Mouse (Mus musculus) neural tube, embryonic 12.5 days (tissue): ENCODE data around the gene Apoe. TPM values are rescaled to one million over a fixed set of nuclear protein-coding genes. Genes with fewer than 3 reads are reported as not detected.

Experiments used
- ATAC-seq: fragments of 200-750 bp; cut with Nextera tagmentation; 2 replicates; pipeline ENCODE4 v1.8.0; 2017; ENCODE audit warnings: low read depth, mild to moderate bottlenecking, moderate TSS enrichment, moderate library complexity; ENCODE audit not compliant: low FRiP score
- H3K27ac ChIP-seq: fragments of 300-500 bp; sonication (generic); 2 replicates; pipeline ENCODE4 v1.5.1; 2016
- H3K27me3 ChIP-seq: fragments of 300-500 bp; sonication (generic); replicated peaks from 2 replicates; pipeline ENCODE4 v1.6.1; 2016; ENCODE audit warnings: mild to moderate bottlenecking
- H3K36me3 ChIP-seq: fragments of 300-500 bp; sonication (generic); 2 replicates; pipeline ENCODE4 v1.6.1; 2016; ENCODE audit warnings: mild to moderate bottlenecking
- H3K4me1 ChIP-seq: fragments of 300-500 bp; sonication (generic); 2 replicates; pipeline ENCODE4 v1.6.1; 2016
- H3K4me2 ChIP-seq: fragments of 300-500 bp; sonication (generic); replicated peaks from 2 replicates; pipeline ENCODE4 v1.6.1; 2016; ENCODE audit warnings: mild to moderate bottlenecking
- H3K4me3 ChIP-seq: fragments of 300-500 bp; sonication (generic); 2 replicates; pipeline ENCODE4 v1.5.1; 2016
- H3K9ac ChIP-seq: fragments of 300-500 bp; sonication (generic); 2 replicates; pipeline ENCODE4 v1.6.1; 2016; ENCODE audit warnings: mild to moderate bottlenecking
- H3K9me3 ChIP-seq: fragments of 300-500 bp; sonication (generic); 2 replicates; pipeline ENCODE4 v1.6.1; 2016; ENCODE audit warnings: mild to moderate bottlenecking
- WGBS: fragments of 180-500 bp; shearing (Covaris S2); methylation state at CpG from one replicate; pipeline ENCODE4 v1.1.7; 2016; 5-methylcytosine and 5-hydroxymethylcytosine counted together
- polyA plus RNA-seq: library from polyadenylated mRNA; unstranded; fragments of >200 nt; fragmentation: Nextera tagmentation; extraction: Ambion mirVana; gene quantifications from 2 replicates; pipeline ENCODE4 v1.2.1, GENCODE M21; 2016

Gene Apoe
- polyA plus RNA-seq, 1 experiment from 2014 or later = 207 TPM

- H3K27me3 ChIP-seq = no peaks in the 10 kb centered on the region
- peaks cover 50% of the 10 kb centered on the region for H3K36me3 ChIP-seq
- no peak overlapping the region for H3K9ac ChIP-seq
- peaks cover 3% of the 10 kb centered on the region for H3K4me1 ChIP-seq
- H3K9me3 ChIP-seq = no peaks in the 10 kb centered on the region
- H3K4me2 ChIP-seq = no peak overlapping the region
- 87% methylated on average over 16 of the region's 16 CpGs for WGBS
- ATAC-seq = no peak
- H3K4me3 ChIP-seq = no peak overlapping the region
- no peak overlapping the region for H3K27ac ChIP-seq
Observed at GRCm38 (mm10) chr7:19736389-19737057, 37.5 kb upstream of the Apoe start.

- Histone ChIP-seq H3K4me2 (no peak overlapping the region), H3K9ac (no peak overlapping the region), H3K36me3 (peaks cover 73% of the 10 kb centered on the region), H3K4me1 (no peaks in the 10 kb centered on the region), H3K27me3 (no peaks in the 10 kb centered on the region), H3K27ac (no peak overlapping the region), H3K9me3 (no peaks in the 10 kb centered on the region), H3K4me3 (no peak overlapping the region)
- no peak for ATAC-seq
- WGBS = 85% methylated on average over 10 of the region's 10 CpGs
Observed at GRCm38 (mm10) chr7:19734178-19734666, 35.2 kb upstream of the Apoe start.

GRCm38 (mm10) chr7:19726541-19726940 is 27.6 kb upstream of the Apoe start:
- no peaks in the 10 kb centered on the region for H3K9me3 ChIP-seq
- 93% methylated on average over 4 of the region's 4 CpGs for WGBS
- no peak overlapping the region for H3K4me3 ChIP-seq
- no peak overlapping the region for H3K4me2 ChIP-seq
- H3K36me3 ChIP-seq = peaks cover 92% of the 10 kb centered on the region
- no peak for ATAC-seq
- H3K27ac ChIP-seq = no peak overlapping the region
- H3K9ac ChIP-seq = no peak overlapping the region
- no peaks in the 10 kb centered on the region for H3K27me3 ChIP-seq
- H3K4me1 ChIP-seq = no peaks in the 10 kb centered on the region

- WGBS = 96% methylated on average over 12 of the region's 12 CpGs
- Histone ChIP-seq H3K4me1 (no peaks in the 10 kb centered on the region), H3K9me3 (peaks cover 10% of the 10 kb centered on the region; the same call in 1 of the 2 replicates), H3K27me3 (no peaks in the 10 kb centered on the region), H3K9ac (no peak overlapping the region), H3K36me3 (peaks cover 82% of the 10 kb centered on the region), H3K4me2 (no peak overlapping the region), H3K27ac (no peak overlapping the region), H3K4me3 (no peak overlapping the region)
- no peak for ATAC-seq
Observed at GRCm38 (mm10) chr7:19724167-19724566, 25.2 kb upstream of the Apoe start.

GRCm38 (mm10) chr7:19722754-19723195 is 23.8 kb upstream of the Apoe start:
- Histone ChIP-seq H3K27ac (no peak overlapping the region), H3K4me2 (no peak overlapping the region), H3K27me3 (no peaks in the 10 kb centered on the region), H3K36me3 (peaks cover 73% of the 10 kb centered on the region), H3K9ac (no peak overlapping the region), H3K4me1 (no peaks in the 10 kb centered on the region), H3K9me3 (peaks cover 10% of the 10 kb centered on the region; the same call in 1 of the 2 replicates), H3K4me3 (no peak overlapping the region)
- WGBS = 86% methylated on average over 6 of the region's 6 CpGs
- no peak for ATAC-seq

- Histone ChIP-seq H3K36me3 (peaks cover 40% of the 10 kb centered on the region), H3K27me3 (no peaks in the 10 kb centered on the region), H3K4me1 (peaks cover 12% of the 10 kb centered on the region), H3K9ac (no peak overlapping the region), H3K9me3 (peaks cover 10% of the 10 kb centered on the region; the same call in 1 of the 2 replicates), H3K27ac (no peak overlapping the region), H3K4me2 (no peak overlapping the region), H3K4me3 (no peak overlapping the region)
- ATAC-seq = no peak
- 91% methylated on average over 4 of the region's 4 CpGs for WGBS
Observed at GRCm38 (mm10) chr7:19719200-19719599, 20.2 kb upstream of the Apoe start.

GRCm38 (mm10) chr7:19718297-19718952 is 19.4 kb upstream of the Apoe start:
- no peak overlapping the region for H3K27ac ChIP-seq
- peaks cover 17% of the 10 kb centered on the region for H3K4me1 ChIP-seq
- no peaks in the 10 kb centered on the region for H3K27me3 ChIP-seq
- H3K9ac ChIP-seq = no peak overlapping the region
- WGBS = 91% methylated on average over 5 of the region's 5 CpGs
- H3K4me3 ChIP-seq = no peak overlapping the region
- no peak for ATAC-seq
- peaks cover 32% of the 10 kb centered on the region for H3K36me3 ChIP-seq
- no peak overlapping the region for H3K4me2 ChIP-seq
- H3K9me3 ChIP-seq = peaks cover 10% of the 10 kb centered on the region; the same call in 1 of the 2 replicates

- no peak overlapping the region for H3K9ac ChIP-seq
- no peak overlapping the region for H3K4me2 ChIP-seq
- ATAC-seq = no peak
- no peak overlapping the region for H3K27ac ChIP-seq
- WGBS = 89% methylated on average over 4 of the region's 4 CpGs
- H3K4me3 ChIP-seq = no peak overlapping the region
- H3K27me3 ChIP-seq = no peaks in the 10 kb centered on the region
- H3K36me3 ChIP-seq = peaks cover 28% of the 10 kb centered on the region
- peaks cover 17% of the 10 kb centered on the region for H3K4me1 ChIP-seq
- peaks cover 10% of the 10 kb centered on the region; the same call in 1 of the 2 replicates for H3K9me3 ChIP-seq
Observed at GRCm38 (mm10) chr7:19717346-19717745, 18.4 kb upstream of the Apoe start.

GRCm38 (mm10) chr7:19716822-19717221 is 17.8 kb upstream of the Apoe start:
- H3K4me2 ChIP-seq = peak overlapping the region; percentile 55
- H3K27ac ChIP-seq = peak overlapping the region; percentile 63; the same call in 1 of the 2 replicates
- ATAC-seq = no peak
- 0 out of 2 replicates have a peak overlapping the region, but pooled peaks have one; percentile 17 for H3K9ac ChIP-seq
- H3K9me3 ChIP-seq = peaks cover 10% of the 10 kb centered on the region; the same call in 1 of the 2 replicates
- H3K27me3 ChIP-seq = no peaks in the 10 kb centered on the region
- H3K4me1 ChIP-seq = peaks cover 17% of the 10 kb centered on the region
- 87% methylated on average over 2 of the region's 2 CpGs for WGBS
- peaks cover 31% of the 10 kb centered on the region for H3K36me3 ChIP-seq
- no peak overlapping the region for H3K4me3 ChIP-seq

GRCm38 (mm10) chr7:19716055-19716682 is 17.2 kb upstream of the Apoe start:
- H3K4me3 ChIP-seq = peak overlapping the region; percentile 28
- H3K36me3 ChIP-seq = peaks cover 31% of the 10 kb centered on the region
- H3K27ac ChIP-seq = peak overlapping the region; percentile 63; the same call in 1 of the 2 replicates
- H3K9ac ChIP-seq = 0 out of 2 replicates have a peak overlapping the region, but pooled peaks have one; percentile 47
- H3K27me3 ChIP-seq = no peaks in the 10 kb centered on the region
- H3K4me2 ChIP-seq = peak overlapping the region; percentile 55
- WGBS = 8% methylated on average over 18 of the region's 18 CpGs
- no peak; the same call in 1 of the 2 replicates for ATAC-seq
- peaks cover 17% of the 10 kb centered on the region for H3K4me1 ChIP-seq
- peaks cover 8% of the 10 kb centered on the region; the same call in 1 of the 2 replicates for H3K9me3 ChIP-seq

- peak within 1 kb of the TSS; percentile 63; the same call in 1 of the 2 replicates for H3K27ac ChIP-seq
- peaks cover 17% of the 10 kb centered on the region for H3K4me1 ChIP-seq
- peak within 1 kb of the TSS; percentile 93 for H3K9ac ChIP-seq
- no peaks in the 10 kb centered on the region for H3K27me3 ChIP-seq
- peaks cover 30% of the 10 kb centered on the region for H3K36me3 ChIP-seq
- H3K9me3 ChIP-seq = 0 out of 2 replicates have a peak, but pooled peaks cover under 1% of the 10 kb centered on the region
- peak within 1 kb of the TSS; percentile 94 for H3K4me2 ChIP-seq
- peak; percentile 99 for ATAC-seq
- peak within 1 kb of the TSS; percentile 96 for H3K4me3 ChIP-seq
- WGBS = under 1% methylated on average over 59 of the region's 59 CpGs
Observed at GRCm38 (mm10) chr7:19715239-19716054, 16.5 kb upstream of the Apoe start, which contains the start of gene Tomm40. Tomm40 (minus strand) TSS chr7:19715438.
